Mouse (Mus musculus) testis, adult 2 months (tissue): ENCODE results near the gene Ugt1a6b.

Source experiments
- CTCF ChIP-seq: fragments of 200-500 bp; IDR thresholded peaks from 2 replicates; pipeline ENCODE4 v1.5.1; 2012; ENCODE audit warnings: low read depth, mild to moderate bottlenecking, inconsistent platforms, low read length, moderate library complexity; ENCODE audit not compliant: control insufficient read depth, insufficient read depth, insufficient replicate concordance
- POLR2A ChIP-seq: fragments of 200-500 bp; IDR thresholded peaks from 2 replicates; pipeline ENCODE4 v1.6.1; 2012; ENCODE audit warnings: low read depth, mild to moderate bottlenecking, inconsistent platforms, low read length, moderate library complexity; ENCODE audit not compliant: control insufficient read depth

GRCm38 (mm10) chr1:88197443-88197842, 94.4 kb downstream of the Ugt1a6b start:
- TF ChIP-seq CTCF = no peak
- no peak for TF ChIP-seq POLR2A
